Mouse (Mus musculus) layer of hippocampus, postnatal 10 days (tissue): ENCODE measurements at regions not wholly inside any gene's neighbourhood (a gene's known extent, or its start where the extent isn't known, plus 50 kb on each side); places are given as distances from the start of the nearest gene placed in this dataset.

Source experiments
- DNase-seq, 2 experiments: peaks; one replicate each; pipeline ENCODE4 v3.0.0; 2021; ENCODE audit warnings: low spot score in 2 of 2

DNA sequence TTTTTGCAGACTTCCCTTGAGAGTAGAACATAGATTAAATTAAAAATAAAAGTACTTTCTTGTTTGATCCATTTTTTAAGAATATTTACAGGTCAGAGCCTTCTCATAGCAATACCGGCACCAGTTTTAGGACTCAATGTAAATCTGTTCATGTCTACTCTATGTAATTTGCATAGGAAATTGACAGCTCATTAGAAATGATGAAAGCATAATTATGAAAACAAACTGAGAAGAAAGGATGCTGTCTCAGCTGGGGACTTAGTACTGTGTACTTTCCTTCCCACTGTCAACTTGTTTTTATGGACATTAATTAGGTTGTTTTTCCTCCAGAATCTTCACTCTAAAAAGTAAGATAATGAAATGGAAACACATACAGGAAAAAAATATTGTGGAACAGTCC, 3344.8 kb upstream of the Gm6569 start:
- DNase-seq, result no peak

DNA sequence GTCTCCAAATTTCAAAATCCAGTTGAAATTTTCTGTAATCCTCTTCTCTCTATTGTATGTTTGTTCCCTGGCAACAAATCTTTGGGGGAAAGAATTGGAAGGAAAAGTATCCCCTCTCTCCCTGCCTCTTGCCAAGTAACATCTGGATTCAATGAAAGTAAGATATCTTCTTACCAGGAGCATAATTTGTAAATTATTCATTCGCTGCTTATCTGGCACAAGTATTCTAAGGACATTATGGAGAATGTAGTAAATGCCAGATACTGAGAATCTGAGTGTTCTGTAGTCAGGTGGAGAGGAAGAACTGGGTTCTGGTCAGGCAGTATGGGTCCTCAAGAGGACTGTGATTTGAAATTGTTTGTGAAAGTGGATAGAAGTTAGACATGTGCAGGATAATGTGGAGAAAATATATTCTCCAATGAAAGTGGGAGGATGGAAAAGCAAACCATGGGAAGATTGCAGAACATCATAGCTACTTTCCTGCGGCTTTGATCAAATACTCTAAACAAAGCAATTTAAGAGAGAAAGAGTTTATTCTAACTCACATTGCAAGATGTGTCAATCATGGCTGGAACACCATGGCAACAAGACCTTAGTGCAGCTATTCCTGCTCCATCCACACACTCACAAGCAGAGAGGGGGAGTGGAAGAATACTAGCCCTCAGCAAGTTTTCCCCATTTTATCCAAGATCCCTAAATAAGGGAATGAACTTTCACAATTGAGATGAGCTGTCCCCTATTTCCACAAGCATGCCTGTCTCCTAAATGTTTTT, 3327.1 kb upstream of the Gm6569 start:
- no peak for DNase-seq

DNA sequence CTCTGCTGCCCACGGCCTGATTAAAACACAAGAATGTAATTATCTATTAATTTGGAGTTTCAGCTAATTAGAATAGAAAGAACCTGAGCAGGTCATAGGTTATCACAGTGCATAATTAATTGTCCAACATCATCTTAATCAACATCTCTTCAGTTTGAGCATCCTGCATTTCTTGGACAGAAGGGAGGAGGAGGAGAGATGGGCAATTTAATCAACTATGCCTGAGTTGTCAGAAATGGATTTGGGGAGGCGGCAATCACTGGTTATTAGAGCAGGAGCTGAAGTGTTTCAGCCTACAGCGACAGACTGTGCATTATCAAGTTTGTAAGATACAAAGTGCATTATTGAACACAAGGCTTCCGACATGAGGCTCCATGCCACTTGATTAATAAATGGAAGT, 3313.8 kb upstream of the Gm6569 start:
- no peak for DNase-seq

DNA sequence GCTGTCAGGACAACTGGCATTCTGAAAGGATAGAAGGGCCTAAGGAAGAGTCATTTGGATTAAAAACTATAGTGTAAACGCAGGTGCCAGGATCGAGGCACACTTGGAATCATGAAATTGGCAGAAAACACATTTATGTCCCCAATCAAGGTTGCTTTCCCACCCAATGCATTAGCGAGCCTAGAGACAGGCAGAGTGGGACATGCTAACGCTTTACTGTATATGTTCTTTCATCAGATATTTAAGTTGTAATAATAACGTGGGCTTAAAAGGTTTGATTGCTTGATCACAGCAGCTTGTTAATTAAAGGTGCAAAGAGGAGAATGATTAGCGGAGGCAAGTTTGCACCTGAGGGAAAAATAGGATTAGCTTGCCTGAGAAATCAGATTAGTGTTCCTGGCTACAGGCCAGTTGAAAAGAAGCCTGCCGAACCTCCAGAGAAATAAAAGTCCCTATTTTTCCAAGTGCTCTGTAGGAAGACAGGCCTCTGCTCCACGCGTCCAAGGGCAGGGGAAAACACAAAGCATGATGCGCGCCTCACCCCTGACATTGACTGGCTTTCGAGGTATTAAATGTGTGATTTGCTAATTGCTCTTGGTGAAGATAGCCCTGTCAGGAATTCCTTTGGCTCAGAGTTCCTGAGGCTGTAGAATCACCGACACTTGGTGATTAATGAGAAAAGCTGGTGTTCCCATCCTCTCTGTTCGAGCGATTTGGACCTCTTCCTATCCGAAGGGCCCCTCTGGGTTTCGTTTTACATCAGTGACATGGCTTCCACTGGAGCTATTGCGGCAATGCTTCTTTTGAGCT, 3279.4 kb upstream of the Gm6569 start:
- DNase-seq, result peak in 1 of 2 experiments; percentile 7

DNA sequence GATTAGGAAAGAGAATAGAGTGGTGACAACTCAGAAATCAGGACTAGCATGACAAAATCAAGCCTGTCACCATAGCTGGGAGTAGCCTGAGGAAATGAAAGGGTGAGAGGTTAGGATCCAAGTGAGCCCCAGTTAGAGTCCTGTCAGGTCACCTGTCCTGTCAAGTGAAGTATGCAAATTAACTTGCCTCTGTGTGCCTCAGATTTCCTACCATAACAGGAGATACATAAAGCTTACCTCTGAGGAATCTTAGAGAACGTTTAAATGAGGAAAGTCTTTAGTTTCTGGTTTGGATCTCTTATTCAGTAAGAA, 3278.8 kb upstream of the Gm6569 start:
- no peak for DNase-seq

DNA sequence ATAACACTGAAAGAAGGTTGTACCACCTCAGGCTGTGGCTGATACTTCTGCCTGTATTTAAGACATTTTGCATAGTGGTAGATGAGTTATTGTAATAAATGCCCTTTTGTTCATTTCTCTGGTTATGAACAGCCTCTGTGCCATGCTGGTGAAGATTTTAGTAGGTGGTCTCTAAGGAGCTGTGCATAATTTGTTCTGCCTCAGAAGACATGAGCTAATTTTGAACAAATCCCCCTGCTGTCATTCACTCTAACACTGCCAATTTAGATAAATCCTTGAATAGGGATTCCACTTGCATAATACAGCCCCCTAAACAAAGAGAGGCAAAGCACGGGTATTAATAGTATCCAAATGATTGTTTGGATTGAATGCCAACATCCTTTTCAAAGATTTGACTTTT, 3240.1 kb upstream of the Gm6569 start:
- DNase-seq, result no peak

DNA sequence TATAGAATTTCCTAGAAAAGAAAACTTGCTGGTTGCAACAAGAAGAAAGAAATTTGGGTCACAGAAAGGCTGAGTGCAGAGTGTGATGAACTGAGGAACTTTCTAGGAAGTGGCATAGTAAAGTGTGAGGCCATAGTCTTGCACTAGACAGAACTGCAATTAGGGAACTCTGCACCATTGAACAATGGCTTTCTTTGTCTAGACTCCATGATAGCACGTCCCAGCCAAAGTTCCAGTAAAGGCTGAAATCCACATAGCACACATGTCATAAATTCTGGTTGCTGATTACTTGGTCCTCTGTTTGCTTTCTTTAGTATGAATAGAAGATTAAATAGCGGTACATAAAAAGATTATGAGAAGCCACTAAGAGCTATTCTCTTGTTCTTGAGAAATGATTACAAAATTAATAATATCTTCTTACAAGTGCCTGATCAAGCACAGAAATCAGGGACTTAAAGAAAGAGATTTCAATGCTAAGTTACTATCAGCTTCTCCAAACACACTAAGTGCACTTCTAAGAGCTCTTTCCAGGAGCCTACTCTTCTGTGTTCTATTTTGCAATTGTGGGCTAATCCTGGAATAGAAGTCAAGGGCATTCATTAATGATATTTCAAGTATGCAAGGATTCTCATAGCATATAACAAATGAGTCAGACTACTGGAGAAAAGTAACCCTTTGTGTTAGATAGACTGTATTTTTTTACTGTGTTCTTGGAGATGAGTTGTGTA, 3233.4 kb upstream of the Gm6569 start:
- DNase-seq, result no peak

DNA sequence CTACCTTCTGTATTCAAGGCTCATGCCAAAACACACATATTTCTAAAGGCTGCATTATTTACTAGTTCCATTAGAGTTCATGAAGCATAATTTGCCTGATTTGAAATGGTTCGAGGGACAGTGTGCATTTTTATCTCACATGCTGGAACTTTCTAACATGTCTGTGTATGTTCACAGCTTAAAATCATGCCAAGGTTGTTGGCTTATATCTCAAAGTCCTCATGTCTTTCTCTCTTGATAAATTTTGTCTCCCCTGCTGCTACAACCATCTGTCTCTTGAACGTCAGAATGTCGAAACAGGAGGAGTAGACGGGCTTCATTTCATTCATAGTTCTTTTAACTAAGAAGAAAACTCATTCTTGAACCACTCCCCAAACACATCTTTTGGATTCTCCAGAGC, 3229.1 kb upstream of the Gm6569 start:
- no peak for DNase-seq

DNA sequence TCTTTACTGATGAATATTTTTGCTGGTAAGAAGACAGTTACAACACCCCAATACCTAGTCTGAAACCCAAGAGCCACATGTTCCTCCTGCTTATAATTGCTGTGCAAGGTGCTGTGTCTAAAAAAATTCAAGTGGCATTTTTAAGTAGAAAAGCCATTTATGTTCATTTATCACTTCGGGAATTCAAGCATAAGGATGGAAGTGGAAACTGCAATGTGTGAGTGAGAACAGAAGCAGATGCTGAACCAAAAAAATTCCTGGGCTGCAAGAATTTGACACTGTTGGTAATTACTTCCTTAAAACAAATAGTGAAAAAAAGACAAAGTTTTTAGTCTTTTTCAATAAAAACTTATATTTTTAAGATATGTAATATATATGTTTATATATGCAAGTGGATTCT, 3227.5 kb upstream of the Gm6569 start:
- no peak for DNase-seq

DNA sequence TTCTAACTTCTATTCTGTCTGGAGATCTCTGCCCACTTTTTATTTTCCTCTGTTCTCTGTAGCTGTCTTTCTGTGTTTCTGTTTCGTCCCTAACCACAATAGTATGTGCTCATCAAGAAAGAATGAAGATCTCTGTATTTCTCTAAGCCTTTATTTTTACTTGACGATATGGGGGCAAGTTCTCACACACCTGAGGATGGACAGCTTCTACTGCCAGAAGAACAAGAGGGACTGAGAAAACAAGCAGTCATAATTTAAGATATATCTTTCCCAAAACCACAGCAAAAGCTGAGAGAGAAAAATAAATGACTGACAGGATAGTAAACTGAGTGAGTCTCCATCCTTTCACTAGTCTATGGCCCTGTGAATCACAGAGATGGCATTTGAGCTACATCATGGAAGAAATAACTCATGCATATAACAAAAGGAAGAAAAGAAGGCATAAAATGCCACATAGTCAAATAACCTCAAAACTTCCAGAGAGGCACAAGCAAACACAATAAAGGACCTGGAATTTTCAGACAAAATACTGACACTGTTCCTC, 3216.2 kb upstream of the Gm6569 start:
- no peak for DNase-seq

DNA sequence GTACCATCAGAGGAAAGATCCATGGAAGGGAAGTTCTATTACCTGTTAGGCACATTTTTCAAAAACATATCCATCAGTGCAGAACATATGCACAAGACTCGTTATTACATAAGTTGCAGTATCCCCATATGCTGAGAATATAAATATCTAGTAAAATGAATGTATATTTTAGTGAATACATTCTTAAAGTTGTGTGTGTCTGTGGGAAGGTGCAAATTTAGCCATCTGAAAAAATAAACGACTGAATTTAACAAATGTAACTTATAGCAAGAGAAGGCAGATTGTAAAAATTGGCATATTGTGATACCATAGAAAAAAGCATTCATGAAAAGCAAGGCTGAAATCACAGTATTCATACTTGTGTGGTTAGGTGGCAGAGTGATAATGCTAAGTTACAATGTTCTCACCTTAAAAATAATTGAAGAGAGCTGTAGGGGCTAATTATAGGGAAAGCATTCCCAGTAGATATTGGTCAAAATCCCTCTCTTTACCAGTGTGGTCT, 3193.3 kb upstream of the Gm6569 start:
- DNase-seq, result no peak

DNA sequence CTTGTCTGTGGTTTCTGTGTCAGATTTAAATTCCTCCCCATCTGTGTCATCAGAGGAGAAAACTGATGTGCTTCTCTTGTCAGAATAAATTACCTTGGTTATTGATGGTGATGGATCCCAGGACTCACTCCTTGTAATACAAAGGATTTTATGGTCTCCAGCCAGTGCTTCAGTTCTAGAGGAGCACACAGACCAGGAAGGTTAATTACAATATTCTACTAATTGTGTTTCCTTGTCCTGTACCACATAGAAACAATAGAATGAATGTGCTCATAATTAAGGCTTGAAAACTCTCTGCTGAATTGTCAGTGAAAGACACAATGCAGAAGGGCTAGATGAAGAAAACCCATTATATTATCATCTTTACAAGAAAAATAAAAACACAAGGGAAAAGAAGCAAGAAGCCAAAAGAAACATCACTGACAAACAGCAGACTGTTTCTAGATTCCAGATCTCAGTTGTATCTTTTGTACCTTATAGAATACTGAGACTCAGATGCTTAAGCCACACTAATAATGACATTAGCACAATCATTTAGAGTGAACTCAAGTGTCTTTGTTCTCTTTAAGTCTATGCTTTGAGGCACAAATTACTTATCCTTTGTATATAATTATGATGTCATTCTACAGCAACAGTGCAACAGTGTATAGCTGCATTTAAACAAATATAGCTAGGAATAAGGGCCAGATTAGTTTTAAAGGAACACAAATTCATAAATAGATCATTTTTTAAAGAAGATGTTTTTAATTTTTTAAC, 3189.7 kb upstream of the Gm6569 start:
- no peak for DNase-seq

DNA sequence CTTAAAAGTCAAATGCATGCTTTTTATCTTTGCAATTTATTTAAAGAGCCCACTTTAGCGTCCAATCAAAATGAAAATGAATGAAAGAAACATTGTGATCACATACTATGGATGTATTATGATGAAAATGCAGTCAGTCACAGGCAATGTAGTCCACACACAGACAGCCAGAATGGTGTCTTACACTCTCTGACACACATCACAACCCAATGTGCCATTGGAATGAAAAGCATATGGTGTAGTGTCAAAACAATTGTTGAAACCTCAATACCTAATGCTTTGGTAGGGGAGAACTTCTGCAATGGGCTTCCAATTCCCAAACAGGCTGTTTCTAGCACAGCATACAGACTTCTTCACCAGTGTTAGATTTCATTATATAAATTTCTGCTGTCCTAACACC, 3158.8 kb upstream of the Gm6569 start:
- DNase-seq, result no peak

DNA sequence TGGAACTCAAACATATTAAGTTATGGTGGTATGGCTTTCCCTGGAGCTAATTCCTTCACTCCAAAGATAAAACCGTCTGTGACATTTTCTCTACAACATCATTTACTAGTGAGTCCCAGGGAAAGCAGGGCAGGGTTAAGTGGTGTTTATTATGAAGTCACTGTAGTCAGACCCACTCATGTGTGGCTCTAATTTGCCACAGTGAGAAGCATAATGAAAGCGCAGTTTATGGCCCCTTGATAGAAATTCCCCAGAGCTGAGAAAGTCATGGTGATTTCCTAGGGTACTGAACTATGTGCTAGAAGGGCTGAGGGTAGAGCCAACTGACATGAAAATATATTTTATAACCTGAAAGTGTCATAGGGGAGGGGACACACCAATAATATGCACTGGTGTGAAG, 3129.8 kb upstream of the Gm6569 start:
- no peak for DNase-seq

DNA sequence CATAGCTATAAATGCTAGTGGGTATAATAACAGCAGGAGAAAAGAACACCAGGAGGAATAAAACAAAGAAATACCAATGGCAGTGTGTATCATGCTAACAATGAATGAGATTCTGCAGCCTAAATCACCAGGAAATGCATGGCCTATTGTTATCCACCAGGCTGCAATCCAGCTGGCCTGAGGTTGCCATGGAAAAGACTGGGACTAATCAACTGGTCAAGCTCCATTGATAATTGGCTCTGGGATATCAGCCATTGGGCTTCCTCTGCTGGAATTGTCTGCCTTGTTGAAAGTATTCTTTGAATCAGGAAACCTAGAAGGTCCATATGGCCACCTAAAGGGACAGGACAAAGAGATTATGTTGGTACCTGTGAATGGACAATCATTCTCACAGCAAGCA, 3120.6 kb upstream of the Gm6569 start:
- no peak for DNase-seq

DNA sequence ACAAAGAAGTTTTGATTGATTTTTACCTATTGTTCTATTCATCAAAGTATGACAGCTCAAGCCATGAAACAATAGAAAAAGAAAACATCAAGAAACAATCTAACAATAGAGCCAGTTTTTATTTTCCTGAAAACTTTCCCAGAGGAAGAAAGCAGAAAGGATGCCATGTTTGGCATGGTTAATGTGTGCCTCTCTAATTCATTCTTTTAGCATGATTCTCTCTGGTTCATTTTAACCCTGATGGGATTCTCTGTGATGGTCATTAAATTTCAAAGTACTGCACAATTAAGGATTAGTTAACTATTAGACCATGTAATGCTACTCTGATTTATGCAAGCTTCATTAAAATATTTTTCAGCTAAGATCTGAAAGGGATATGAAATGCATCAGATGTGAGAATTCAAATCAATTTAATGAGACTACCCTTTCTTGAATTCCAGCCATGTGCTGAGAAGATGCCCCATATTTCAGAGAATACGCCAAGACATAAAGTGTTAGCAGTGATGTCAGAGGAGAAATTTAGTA, 3106.9 kb upstream of the Gm6569 start:
- no peak for DNase-seq

DNA sequence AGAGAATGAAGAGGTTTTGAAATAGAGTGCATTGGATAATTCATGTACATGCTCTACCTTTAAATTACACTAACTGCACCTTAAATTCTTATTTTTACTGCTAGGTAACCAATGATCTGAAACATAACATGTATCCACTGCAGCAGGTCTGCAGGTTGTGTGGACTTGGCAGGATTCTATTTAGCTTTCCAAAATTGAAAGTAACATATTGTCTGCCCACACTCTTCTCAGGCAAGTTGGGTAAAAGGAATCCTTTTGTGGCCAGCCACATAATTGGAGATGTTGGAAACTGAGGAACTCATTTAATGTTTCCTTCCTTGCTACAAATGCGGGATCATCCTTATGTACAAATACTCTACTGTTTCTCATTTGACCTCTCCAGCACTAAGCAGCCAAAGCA, 3106.4 kb upstream of the Gm6569 start:
- DNase-seq, result no peak

DNA sequence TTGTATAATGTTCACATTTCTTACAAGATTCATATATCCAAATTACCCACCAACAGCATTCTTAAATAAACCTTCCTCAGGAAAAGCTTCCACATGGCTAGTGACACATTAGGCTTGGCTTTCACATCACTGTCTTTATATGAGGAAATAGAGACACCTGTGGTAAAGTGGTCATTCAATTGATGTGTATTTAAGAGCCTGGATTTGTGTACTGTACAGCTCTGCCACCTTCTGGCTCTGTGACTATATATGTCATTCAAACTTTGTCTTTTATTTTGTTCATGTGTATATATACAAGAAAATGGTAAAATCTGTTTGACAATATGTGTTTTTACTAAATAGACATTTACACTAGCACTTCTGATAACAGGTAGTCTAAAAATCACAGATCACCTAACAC, 3090.1 kb upstream of the Gm6569 start:
- no peak for DNase-seq

DNA sequence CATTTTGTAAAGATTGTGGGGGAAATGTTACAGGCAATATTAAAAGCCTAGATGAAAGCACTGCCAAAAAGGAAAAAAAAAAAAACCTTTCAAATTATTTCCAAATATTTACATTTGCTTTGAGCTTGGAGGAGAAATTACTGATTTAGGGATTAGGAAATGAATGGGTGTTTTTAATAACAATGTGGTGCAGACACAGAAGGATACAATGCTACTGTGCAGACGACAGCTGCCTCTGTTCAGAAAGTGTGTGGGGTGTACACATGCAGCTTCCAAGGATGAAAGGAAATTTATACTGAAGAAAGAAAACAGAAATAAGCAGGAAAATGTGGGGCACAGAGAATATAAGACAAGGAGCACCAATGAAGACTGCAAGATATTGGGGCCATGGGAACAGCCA, 3070.3 kb upstream of the Gm6569 start:
- no peak for DNase-seq

DNA sequence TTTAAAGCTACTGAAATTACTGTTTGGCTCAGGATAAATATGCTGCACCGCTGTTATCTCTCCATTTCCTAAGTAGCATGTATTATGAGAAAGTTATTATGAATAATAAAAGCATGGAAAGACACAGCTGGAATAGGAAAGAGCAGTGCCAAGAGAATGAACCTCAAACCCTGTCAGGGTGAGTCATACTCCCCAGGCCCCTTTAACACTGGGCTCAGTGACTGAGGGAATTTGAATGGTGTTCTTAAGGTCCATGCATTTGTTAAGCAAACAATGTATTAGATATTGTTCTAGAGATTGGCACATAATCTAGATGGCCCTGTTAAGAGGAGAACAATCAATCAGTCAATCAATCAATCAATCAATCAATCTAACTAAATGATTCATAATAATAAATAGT, 3069.8 kb upstream of the Gm6569 start:
- DNase-seq, result no peak

DNA sequence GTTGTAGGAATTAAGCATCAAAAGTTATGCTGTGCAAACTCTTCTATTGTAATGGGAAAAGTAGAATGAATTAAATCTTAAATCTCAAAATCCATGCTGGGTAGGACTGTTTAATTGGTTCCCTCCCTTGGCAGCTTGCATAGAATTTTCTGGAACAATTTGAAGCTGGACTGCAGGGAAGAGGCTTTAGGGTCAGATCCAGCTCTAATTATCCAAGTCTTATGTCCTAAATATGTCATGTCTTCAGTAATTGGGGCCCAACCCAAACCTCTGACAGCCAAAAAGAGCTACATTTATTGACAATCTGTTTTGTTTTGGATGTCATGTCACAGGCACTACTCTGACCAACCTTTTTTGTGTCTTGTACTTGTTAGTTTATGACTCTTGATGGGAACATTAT, 3068.9 kb upstream of the Gm6569 start:
- no peak for DNase-seq
